Mouse (Mus musculus) gastrocnemius, adult 2 months (tissue): ENCODE measurements around the gene Dtd1. TPM values are rescaled to one million over a fixed set of nuclear protein-coding genes. Genes with fewer than 3 reads are reported as not detected.

ENCODE experiments used
- DNase-seq: peaks from one replicate; pipeline ENCODE4 v3.0.0; 2022
- H3K27ac ChIP-seq: fragments of 200-600 bp; 2 replicates; pipeline ENCODE4 v1.8.1; 2022; ENCODE audit warnings: mild to moderate bottlenecking
- H3K4me3 ChIP-seq: fragments of 200-600 bp; 2 replicates; pipeline ENCODE4 v1.8.1; 2022; ENCODE audit warnings: mild to moderate bottlenecking, moderate library complexity
- CTCF ChIP-seq: fragments of 200-600 bp; IDR thresholded peaks from 2 replicates; pipeline ENCODE4 v1.8.1; 2022; ENCODE audit warnings: antibody characterized with exemption, mild to moderate bottlenecking, moderate library complexity
- intact Hi-C: fragments of 180-260 bp; cut with DNase I; formaldehyde crosslinking; loops from one replicate; pipeline ENCODE4 v1.15.1; 2025
- total RNA-seq, 2 experiments: library from RNA; stranded (reverse); gene quantifications; 2 replicates each; pipeline ENCODE4 v1.2.3; 2021

Gene Dtd1
- total RNA-seq, 2 experiments from 2014 or later, result 11.6 to 12.4 TPM

GRCm38 (mm10) chr2:144700608-144701007 is 100.9 kb downstream of the Dtd1 start:
- no peak for DNase-seq
- Histone ChIP-seq H3K4me3 (no peak overlapping the region), H3K27ac (no peak overlapping the region)
- intact Hi-C loops, result no loop called here
- TF ChIP-seq CTCF, result no peak

- no peak for DNase-seq
- peak; percentile 16; the same call in 1 of the 2 replicates for TF ChIP-seq CTCF
- Histone ChIP-seq H3K27ac (no peak overlapping the region), H3K4me3 (no peak overlapping the region)
- intact Hi-C loops, result no loop called here
Measured at GRCm38 (mm10) chr2:144701415-144702149, 101.9 kb downstream of the Dtd1 start.

GRCm38 (mm10) chr2:144709285-144709684 is 109.6 kb downstream of the Dtd1 start:
- Histone ChIP-seq H3K4me3 (no peak overlapping the region), H3K27ac (no peak overlapping the region)
- intact Hi-C loops, result no loop called here
- no peak for DNase-seq
- no peak for TF ChIP-seq CTCF

GRCm38 (mm10) chr2:144709704-144710103 is 110.0 kb downstream of the Dtd1 start:
- H3K4me3 ChIP-seq, result no peak overlapping the region
- DNase-seq, result no peak
- TF ChIP-seq CTCF, result no peak
- H3K27ac ChIP-seq, result no peak overlapping the region
- intact Hi-C loops, result no loop called here

GRCm38 (mm10) chr2:144714596-144714995 is 114.9 kb downstream of the Dtd1 start:
- no peak for DNase-seq
- no peak overlapping the region for H3K27ac ChIP-seq
- no peak for TF ChIP-seq CTCF
- H3K4me3 ChIP-seq, result no peak overlapping the region
- intact Hi-C loops, result no loop called here

GRCm38 (mm10) chr2:144715211-144715768 is 115.6 kb downstream of the Dtd1 start:
- Histone ChIP-seq H3K4me3 (no peak overlapping the region), H3K27ac (no peak overlapping the region)
- intact Hi-C loops, result no loop called here
- TF ChIP-seq CTCF, result no peak
- no peak for DNase-seq

- Histone ChIP-seq H3K27ac (no peak overlapping the region), H3K4me3 (no peak overlapping the region)
- intact Hi-C loops, result no loop called here
- no peak for TF ChIP-seq CTCF
- no peak for DNase-seq
Measured at GRCm38 (mm10) chr2:144716248-144716647, 116.6 kb downstream of the Dtd1 start.

- no peak for DNase-seq
- Histone ChIP-seq H3K27ac (no peak overlapping the region), H3K4me3 (no peak overlapping the region)
- TF ChIP-seq CTCF, result no peak
- intact Hi-C loops, result no loop called here
Measured at GRCm38 (mm10) chr2:144718273-144718672, 118.6 kb downstream of the Dtd1 start.

GRCm38 (mm10) chr2:144719294-144719693 is 119.6 kb downstream of the Dtd1 start:
- Histone ChIP-seq H3K27ac (no peak overlapping the region), H3K4me3 (no peak overlapping the region)
- TF ChIP-seq CTCF, result no peak
- no peak for DNase-seq
- intact Hi-C loops, result no loop called here

GRCm38 (mm10) chr2:144719718-144720117 is 120.0 kb downstream of the Dtd1 start:
- intact Hi-C loops, result no loop called here
- DNase-seq, result no peak

GRCm38 (mm10) chr2:144720407-144720959 is 120.8 kb downstream of the Dtd1 start:
- DNase-seq, result peak; percentile 25
- intact Hi-C loops, result no loop called here
- Histone ChIP-seq H3K27ac (peak overlapping the region; percentile 38), H3K4me3 (no peak overlapping the region)
- no peak for TF ChIP-seq CTCF

More at GRCm38 (mm10) chr2:144719718-144720117, 120.0 kb downstream of the Dtd1 start:
- TF ChIP-seq CTCF, result no peak
- H3K4me3 ChIP-seq, result no peak overlapping the region
- H3K27ac ChIP-seq, result no peak overlapping the region

GRCm38 (mm10) chr2:144724679-144725078 is 125.0 kb downstream of the Dtd1 start:
- no peak overlapping the region for H3K27ac ChIP-seq
- intact Hi-C loops, result no loop called here
- peak; percentile 52 for TF ChIP-seq CTCF
- no peak for DNase-seq
- H3K4me3 ChIP-seq, result no peak overlapping the region

GRCm38 (mm10) chr2:144727136-144727535 is 127.4 kb downstream of the Dtd1 start:
- no peak overlapping the region for H3K4me3 ChIP-seq
- DNase-seq, result no peak
- H3K27ac ChIP-seq, result no peak overlapping the region
- intact Hi-C loops, result no loop called here
- no peak for TF ChIP-seq CTCF
